Mouse (Mus musculus) lung, postnatal 14 days (tissue): Measurements from ENCODE around the gene Tas2r131.
"Not testable (repeated sequence)": the region's sequence is repeated elsewhere in the genome, so short reads cannot be mapped to it uniquely, and the experiment has no call there.

Experiments used
- DNase-seq: peaks from one replicate; pipeline ENCODE4 v3.0.0; 2021

Gene Tas2r131

DNA sequence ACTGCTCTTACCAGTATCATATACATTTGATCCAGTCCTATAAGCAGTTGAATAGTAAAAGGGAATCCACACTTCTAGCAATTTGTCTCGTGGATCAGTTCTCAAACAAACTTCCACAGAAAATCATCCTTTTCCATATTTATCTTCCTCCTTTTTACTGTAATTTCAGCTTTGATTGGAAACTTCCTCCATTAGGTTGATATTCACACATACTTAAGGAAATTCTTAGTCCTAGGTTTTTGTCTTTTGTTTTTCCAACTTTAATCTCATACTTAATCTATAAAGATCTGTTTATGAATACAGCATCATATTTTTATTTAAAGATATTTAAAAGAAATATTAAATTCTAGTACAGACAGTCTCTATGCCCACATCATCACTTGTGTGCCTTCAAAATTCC lies at the start of gene Tas2r131:
Gene Tas2r131, minus strand, starts transcription at position 101 of the 400 bp plus-strand sequence.
- no peak for DNase-seq

DNA sequence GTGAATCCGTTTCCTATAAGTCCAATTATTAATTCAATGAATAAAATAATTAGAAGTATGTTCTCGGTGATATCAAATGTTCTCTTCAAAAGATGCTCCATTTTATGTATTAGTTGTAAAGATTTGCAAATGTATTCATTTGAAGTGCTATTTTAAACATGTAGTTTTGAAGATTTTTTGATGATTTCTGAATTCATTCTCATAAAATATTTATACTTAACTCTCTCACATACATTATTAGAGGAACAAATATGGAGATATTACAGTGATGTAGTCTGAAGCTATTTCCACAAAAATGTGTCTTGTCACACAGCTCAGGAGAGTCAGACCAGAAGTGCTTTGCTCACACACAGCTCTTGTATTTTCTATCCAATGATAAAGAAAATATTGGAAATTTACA lies 23.1 kb upstream of the Tas2r131 start, which contains the start of gene Tas2r109:
Gene Tas2r109, minus strand, starts transcription at position 101 of the 400 bp plus-strand sequence.
- no peak for DNase-seq

DNA sequence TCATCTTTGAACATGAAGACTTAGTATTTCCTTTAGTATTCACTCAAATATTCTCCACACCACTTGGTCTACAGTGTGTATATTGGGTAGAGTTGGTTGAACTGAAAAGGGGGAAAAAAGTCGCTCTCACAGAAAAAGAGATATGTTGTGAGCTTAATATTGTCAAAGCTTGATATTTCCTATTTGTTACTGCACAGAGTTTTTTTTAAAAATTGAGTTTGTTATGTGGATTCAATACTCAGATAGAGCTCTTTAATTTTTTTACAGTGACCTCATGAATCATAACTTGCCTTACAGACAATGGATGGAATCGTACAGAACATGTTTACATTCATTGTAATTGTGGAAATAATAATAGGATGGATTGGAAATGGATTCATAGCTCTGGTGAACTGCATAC lies 6.9 kb downstream of the Tas2r131 start, which contains the start of gene Tas2r129:
Gene Tas2r129, plus strand, starts transcription at position 301 of the 400 bp plus-strand sequence.
- DNase-seq = no peak

DNA sequence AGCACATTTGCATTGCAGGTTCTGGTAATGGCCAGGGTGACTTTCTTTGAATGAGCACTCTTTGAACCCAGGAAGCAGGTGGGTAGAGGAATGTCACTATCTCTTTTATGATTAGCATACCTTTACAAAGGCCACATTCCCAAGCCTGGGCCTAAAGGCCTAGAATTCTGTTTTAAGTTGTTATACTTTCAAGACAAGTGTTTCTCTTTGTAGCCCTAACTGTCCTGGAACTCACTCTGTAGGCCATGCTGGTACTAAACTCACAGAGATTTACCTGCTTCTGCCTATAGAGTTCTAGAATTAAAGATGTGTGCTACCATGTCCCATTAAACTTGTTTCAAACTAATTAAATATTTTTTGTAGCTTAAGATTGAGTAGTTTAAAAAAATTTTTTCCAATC lies 16.3 kb downstream of the Tas2r131 start:
- not testable (repeated sequence) for DNase-seq

DNA sequence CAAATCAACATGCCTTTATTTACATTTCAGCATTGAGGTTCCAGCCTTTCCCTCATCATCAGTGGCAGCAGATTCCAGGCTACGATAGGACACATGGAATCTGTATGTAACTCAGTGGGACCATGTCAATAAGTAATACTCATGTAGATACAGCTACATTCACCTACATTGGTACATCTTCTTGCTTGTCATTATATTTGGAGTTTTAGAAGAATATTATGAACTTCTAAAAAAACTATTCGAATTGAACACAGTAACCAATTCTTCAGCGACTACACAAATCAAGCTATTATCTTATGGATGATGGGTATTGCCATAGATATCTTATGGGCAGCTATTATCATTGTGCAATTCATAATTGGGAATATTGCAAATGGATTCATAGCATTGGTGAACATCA lies 48.4 kb downstream of the Tas2r131 start, which contains the start of gene Tas2r125:
Gene Tas2r125, plus strand, starts transcription at position 301 of the 400 bp plus-strand sequence.
- no peak for DNase-seq
